Mouse (Mus musculus) liver, embryonic 14.5 days (tissue): ENCODE data around the gene Ssbp2. TPM values are rescaled to one million over a fixed set of nuclear protein-coding genes. Genes with fewer than 3 reads are reported as not detected.

ENCODE experiments used
- ATAC-seq: fragments of 200-750 bp; cut with Nextera tagmentation; 2 replicates; pipeline ENCODE4 v1.8.0; 2017; ENCODE audit warnings: moderate number of reproducible peaks, mild to moderate bottlenecking, moderate library complexity; ENCODE audit not compliant: insufficient read depth
- DNase-seq, 3 experiments: peaks; one replicate each; pipeline ENCODE4 v3.0.0-alpha.2; 2012 to 2013; ENCODE audit warnings: low read depth in 3 of 3, low spot score in 3 of 3
- H3K27ac ChIP-seq: fragments of 300-500 bp; sonication (generic); 2 replicates; pipeline ENCODE4 v1.5.1; 2014; ENCODE audit warnings: moderate library complexity, mild to moderate bottlenecking, control low read depth, inconsistent platforms
- H3K27me3 ChIP-seq: fragments of 300-500 bp; sonication (generic); 2 replicates; pipeline ENCODE4 v1.6.1; 2014; ENCODE audit warnings: mild to moderate bottlenecking, low read length, moderate library complexity; ENCODE audit not compliant: control insufficient read depth, insufficient read depth
- H3K36me3 ChIP-seq: fragments of 300-500 bp; sonication (generic); replicated peaks from 2 replicates; pipeline ENCODE4 v1.6.1; 2014; ENCODE audit warnings: low read depth; ENCODE audit not compliant: control insufficient read depth, insufficient read depth
- H3K4me1 ChIP-seq, 2 experiments: fragments of 200-500 bp in 1 of 2; fragments of 300-500 bp in 1 of 2; sonication (generic) in 1 of 2; replicated peaks; 2 replicates each; pipeline ENCODE4 v1.6.1; 2012 to 2014; ENCODE audit warnings: antibody characterized with exemption in 1 of 2, inconsistent platforms in 1 of 2, low read length in 1 of 2; ENCODE audit not compliant: control insufficient read depth in 2 of 2, insufficient read depth in 2 of 2
- H3K4me2 ChIP-seq: fragments of 300-500 bp; sonication (generic); 2 replicates; pipeline ENCODE4 v1.6.1; 2014; ENCODE audit warnings: low read depth, mild to moderate bottlenecking, control low read depth, moderate library complexity
- H3K4me3 ChIP-seq, 2 experiments: fragments of 200-500 bp in 1 of 2; fragments of 300-500 bp in 1 of 2; sonication (generic) in 1 of 2; 2 replicates each; pipeline ENCODE4 v1.5.1; 2012 to 2014; ENCODE audit warnings: low read depth in 2 of 2, low read length in 2 of 2, mild to moderate bottlenecking in 2 of 2, control low read depth in 1 of 2, inconsistent platforms in 1 of 2, moderate library complexity in 1 of 2; ENCODE audit not compliant: insufficient read depth in 1 of 2
- H3K9ac ChIP-seq: fragments of 300-500 bp; sonication (generic); replicated peaks from 2 replicates; pipeline ENCODE4 v1.6.1; 2014; ENCODE audit warnings: mild to moderate bottlenecking, control low read depth, moderate library complexity
- H3K9me3 ChIP-seq: fragments of 300-500 bp; sonication (generic); 2 replicates; pipeline ENCODE4 v1.6.1; 2016; ENCODE audit warnings: low read length, mixed read lengths; ENCODE audit not compliant: control insufficient read depth
- CTCF ChIP-seq: IDR thresholded peaks from 2 replicates; pipeline ENCODE4 v1.5.1; 2016; ENCODE audit warnings: antibody characterized with exemption, low read depth, control low read depth
- EP300 ChIP-seq: IDR thresholded peaks from 2 replicates; pipeline ENCODE4 v1.6.1; 2016; ENCODE audit warnings: antibody characterized with exemption, low read depth
- WGBS: fragments of 180-500 bp; shearing (Covaris S2); extraction: QIAGEN DNeasy Blood & Tissue Kit; methylation state at CpG from one replicate; pipeline ENCODE4 v1.1.7; 2014; ENCODE audit not compliant: insufficient replicate concordance; 5-methylcytosine and 5-hydroxymethylcytosine counted together
- polyA plus RNA-seq, 2 experiments: library from polyadenylated mRNA; depleted of rRNA in 1 of 2; stranded (reverse) in 1 of 2; unstranded in 1 of 2; fragments of >200 nt; fragmentation: Nextera tagmentation in 1 of 2; extraction: Ambion mirVana in 1 of 2; gene quantifications; 2 replicates each; pipeline versions ENCODE4 v1.2.1 to v1.2.3; 2012 to 2014

The Ssbp2 gene
- polyA plus RNA-seq, 2 experiments, result 23.7 to 43.0 TPM

DNA sequence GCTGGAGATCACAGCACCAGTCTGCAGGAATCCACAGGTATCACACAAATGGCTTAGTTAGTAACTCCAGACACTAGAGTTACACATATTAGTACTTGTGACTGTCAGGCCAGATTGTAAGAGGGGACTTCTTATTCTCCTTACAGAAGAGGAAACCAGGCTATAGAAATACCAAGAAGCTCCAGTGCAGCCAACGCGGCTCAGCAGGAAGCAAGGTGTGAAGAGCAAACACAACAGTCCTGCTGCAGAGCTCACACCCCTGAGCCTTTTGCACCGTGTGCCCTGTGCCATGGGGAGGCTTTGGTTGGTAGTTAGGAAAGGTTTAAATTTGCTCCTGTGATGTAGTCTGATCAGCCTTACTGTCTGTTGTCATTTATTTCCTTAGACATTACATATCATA lies 37.0 kb downstream of the Ssbp2 start:
- DNase-seq (no peak), ATAC-seq (no peak)
- no peaks in the 10 kb centered on the region for H3K27me3 ChIP-seq
- no peak overlapping the region for H3K4me3 ChIP-seq
- WGBS, result 64% methylated on average over 3 of the region's 3 CpGs
- no peak overlapping the region for H3K4me2 ChIP-seq
- H3K27ac ChIP-seq, result no peak overlapping the region
- H3K4me1 ChIP-seq, result no peaks in the 10 kb centered on the region
- no peaks in the 10 kb centered on the region for H3K9me3 ChIP-seq
- H3K9ac ChIP-seq, result no peak overlapping the region
- no peaks in the 10 kb centered on the region for H3K36me3 ChIP-seq
- TF ChIP-seq EP300, result no peak
- no peak for TF ChIP-seq CTCF

DNA sequence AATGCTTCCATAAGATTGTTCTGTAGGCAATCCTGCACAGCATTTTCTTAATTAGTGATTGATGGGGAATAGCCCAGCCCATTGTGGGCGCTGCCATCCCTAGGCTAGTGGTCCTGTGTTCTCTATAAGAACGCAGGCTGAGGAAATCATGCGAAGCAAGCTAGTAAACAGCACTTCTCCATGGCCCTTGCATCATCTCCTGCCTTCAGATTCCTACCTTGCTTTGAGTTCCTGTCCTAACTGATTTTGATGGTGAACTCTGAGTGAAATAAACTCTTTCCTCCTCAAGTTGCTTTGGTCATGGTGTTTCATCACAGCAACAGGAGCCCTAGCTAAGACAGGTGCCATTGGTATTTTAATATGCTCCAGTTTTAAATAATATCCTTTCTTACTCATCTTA lies 41.7 kb downstream of the Ssbp2 start:
- Histone ChIP-seq H3K27ac (no peak overlapping the region), H3K4me1 (no peaks in the 10 kb centered on the region), H3K36me3 (no peaks in the 10 kb centered on the region), H3K9ac (no peak overlapping the region), H3K4me2 (no peak overlapping the region), H3K9me3 (no peaks in the 10 kb centered on the region), H3K4me3 (no peak overlapping the region), H3K27me3 (no peaks in the 10 kb centered on the region)
- ATAC-seq, result no peak
- DNase-seq, result no peak
- no peak for TF ChIP-seq EP300
- TF ChIP-seq CTCF, result no peak
- 81% methylated on average over 3 of the region's 3 CpGs for WGBS

DNA sequence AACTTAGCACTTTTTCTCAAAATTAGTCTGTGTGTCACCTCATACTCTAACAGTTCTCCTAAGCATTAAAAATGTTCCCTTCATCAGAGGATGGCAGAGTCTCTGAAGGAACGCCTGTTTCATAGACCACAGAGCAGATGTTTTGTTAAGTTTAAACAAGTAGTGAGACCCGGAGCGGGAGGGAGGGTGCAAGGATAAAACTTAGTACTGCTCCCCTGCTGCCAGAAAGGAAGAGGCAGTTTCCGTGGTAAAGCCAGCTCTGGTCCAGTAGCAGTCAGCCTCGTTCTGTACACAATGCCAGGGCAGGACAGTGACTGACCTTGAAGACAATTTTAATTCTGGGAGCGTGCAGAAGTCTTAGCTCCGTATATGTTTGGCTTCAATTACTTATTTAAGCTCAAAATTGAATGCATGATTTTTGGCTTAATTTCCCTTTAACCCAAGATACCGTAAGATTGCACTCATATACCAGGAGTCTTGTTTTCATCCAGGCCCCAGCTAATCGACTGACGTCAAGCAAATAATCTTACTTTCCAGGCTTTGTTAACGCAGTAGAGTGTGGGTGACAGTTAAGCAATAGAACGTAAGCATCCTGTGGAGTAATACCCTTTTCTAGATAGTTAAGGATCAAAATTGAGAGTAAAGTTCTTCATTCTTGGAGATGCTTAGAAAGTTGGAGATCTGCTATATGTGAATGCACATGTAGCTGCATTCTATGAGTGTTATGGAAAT lies 42.7 kb downstream of the Ssbp2 start:
- ATAC-seq, result no peak
- H3K27me3 ChIP-seq, result no peaks in the 10 kb centered on the region
- H3K4me2 ChIP-seq, result no peak overlapping the region
- TF ChIP-seq CTCF (no peak), EP300 (no peak)
- no peak overlapping the region for H3K4me3 ChIP-seq
- no peaks in the 10 kb centered on the region for H3K4me1 ChIP-seq
- H3K27ac ChIP-seq, result no peak overlapping the region
- no peak for DNase-seq
- 43% methylated on average over 12 of the region's 12 CpGs for WGBS
- no peaks in the 10 kb centered on the region for H3K36me3 ChIP-seq
- H3K9ac ChIP-seq, result no peak overlapping the region
- H3K9me3 ChIP-seq, result no peaks in the 10 kb centered on the region

DNA sequence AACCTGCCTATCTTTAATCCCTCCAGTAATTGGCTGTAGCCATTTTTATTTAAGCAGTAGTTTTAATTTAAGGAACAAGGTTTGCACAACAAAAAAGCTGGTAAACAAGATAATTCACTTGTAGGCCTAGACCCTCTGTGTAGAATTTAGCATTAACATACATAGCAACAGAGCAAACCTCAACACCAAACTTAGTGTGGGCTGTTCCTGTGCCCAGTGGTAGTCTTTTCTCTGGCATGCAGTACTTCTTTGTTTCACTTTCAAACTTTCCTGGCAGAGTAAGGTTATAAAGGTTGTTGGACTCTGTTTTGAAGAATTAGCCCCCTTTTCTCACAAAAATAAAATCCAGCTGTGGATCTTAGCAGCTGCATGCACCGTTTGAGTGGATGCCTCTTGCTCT lies 48.9 kb downstream of the Ssbp2 start:
- no peak for TF ChIP-seq CTCF
- no peak for TF ChIP-seq EP300
- Histone ChIP-seq H3K27ac (no peak overlapping the region), H3K9ac (no peak overlapping the region), H3K4me3 (no peak overlapping the region), H3K36me3 (no peaks in the 10 kb centered on the region), H3K4me1 (peaks cover 6 to 10% of the 10 kb centered on the region in 2 experiments), H3K27me3 (no peaks in the 10 kb centered on the region), H3K9me3 (no peaks in the 10 kb centered on the region), H3K4me2 (no peak overlapping the region; the same call in 1 of the 2 replicates)
- no peak for ATAC-seq
- WGBS, result 38% methylated on average over 1 of the region's 1 CpGs
- DNase-seq, result no peak

DNA sequence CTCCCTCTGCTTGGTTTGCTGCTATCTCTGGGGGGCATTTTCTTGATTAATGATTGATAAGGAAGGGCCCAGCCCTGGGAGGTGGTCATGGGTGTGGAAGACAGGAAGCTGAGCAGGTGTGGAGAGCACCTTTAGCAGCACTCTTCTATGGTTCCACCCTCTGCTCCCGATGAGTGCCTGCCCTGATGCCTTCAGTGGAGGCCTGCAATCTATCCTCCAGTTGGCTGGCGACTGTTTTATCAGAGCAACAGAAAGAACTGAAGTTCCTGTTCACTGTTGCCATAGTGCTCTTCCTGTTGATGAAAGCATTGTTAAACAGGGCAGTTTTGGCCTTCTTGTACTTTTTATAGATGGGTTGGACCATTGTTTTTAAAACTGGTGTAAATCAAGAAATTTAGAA lies 49.4 kb downstream of the Ssbp2 start:
- H3K36me3 ChIP-seq, result no peaks in the 10 kb centered on the region
- no peak overlapping the region for H3K27ac ChIP-seq
- 0 out of 2 replicates have a peak, but pooled peaks have one; percentile 16 for TF ChIP-seq EP300
- no peak for TF ChIP-seq CTCF
- 8% methylated on average over 2 of the region's 2 CpGs for WGBS
- H3K4me3 ChIP-seq, result no peak overlapping the region
- H3K9ac ChIP-seq, result no peak overlapping the region
- DNase-seq (peak; percentile 10 to 17 (median 11)), ATAC-seq (peak; percentile 51)
- no peaks in the 10 kb centered on the region for H3K9me3 ChIP-seq
- no peaks in the 10 kb centered on the region for H3K27me3 ChIP-seq
- peaks cover 6 to 10% of the 10 kb centered on the region in 2 experiments for H3K4me1 ChIP-seq
- H3K4me2 ChIP-seq, result no peak overlapping the region; the same call in 1 of the 2 replicates
